Mouse (Mus musculus) myocyte (in vitro differentiated cells): ENCODE data around the gene Lyzl4.

Source experiments
- E2F4 ChIP-seq: IDR thresholded peaks from one replicate; pipeline ENCODE4 v1.6.1; 2011; ENCODE audit warnings: mild to moderate bottlenecking, control low read depth, moderate library complexity; ENCODE audit not compliant: insufficient read depth
- MAX ChIP-seq: IDR thresholded peaks from one replicate; pipeline ENCODE4 v1.6.1; 2011; ENCODE audit warnings: low read depth, mild to moderate bottlenecking, control low read depth
- MYOG ChIP-seq, 3 experiments: IDR thresholded peaks; one replicate each; pipeline ENCODE4 v1.6.1; 2011; ENCODE audit warnings: control low read depth in 2 of 3, low read depth in 2 of 3, mild to moderate bottlenecking in 2 of 3; ENCODE audit not compliant: insufficient read length in 2 of 3, control insufficient read depth in 1 of 3, insufficient read depth in 1 of 3
- POLR2A ChIP-seq: IDR thresholded peaks from one replicate; pipeline ENCODE4 v1.6.1; 2011; ENCODE audit warnings: low read depth, mild to moderate bottlenecking, control low read depth, moderate library complexity; ENCODE audit not compliant: insufficient read length
- POLR2AphosphoS2 ChIP-seq: IDR thresholded peaks from one replicate; pipeline ENCODE4 v1.6.1; 2011; ENCODE audit warnings: low read depth, control low read depth; ENCODE audit not compliant: insufficient read length
- REST ChIP-seq: IDR thresholded peaks from one replicate; pipeline ENCODE4 v1.6.1; 2011; ENCODE audit warnings: mild to moderate bottlenecking, control low read depth, moderate library complexity; ENCODE audit not compliant: insufficient read depth, insufficient read length
- TCF12 ChIP-seq: IDR thresholded peaks from one replicate; pipeline ENCODE4 v1.6.1; 2011; ENCODE audit warnings: mild to moderate bottlenecking, control low read depth; ENCODE audit not compliant: poor library complexity, insufficient read depth, severe bottlenecking
- USF1 ChIP-seq: IDR thresholded peaks from one replicate; pipeline ENCODE4 v1.6.1; 2011; ENCODE audit warnings: low read depth, mild to moderate bottlenecking, control low read depth, moderate library complexity

- TF ChIP-seq POLR2A (no peak), USF1 (no peak), POLR2AphosphoS2 (no peak), MAX (no peak), MYOG (IDR thresholded peaks at IDR 0.05; ENCODE audit: control insufficient read depth in 1 of 3, insufficient read depth in 1 of 3, insufficient read length in 2 of 3, low read depth in 2 of 3) (no peak), REST (no peak), TCF12 (no peak), E2F4 (no peak)
Observed at GRCm38 (mm10) chr9:121675556-121675955, 33.7 kb upstream of the Lyzl4 start.
